In the genomic region with DNA sequence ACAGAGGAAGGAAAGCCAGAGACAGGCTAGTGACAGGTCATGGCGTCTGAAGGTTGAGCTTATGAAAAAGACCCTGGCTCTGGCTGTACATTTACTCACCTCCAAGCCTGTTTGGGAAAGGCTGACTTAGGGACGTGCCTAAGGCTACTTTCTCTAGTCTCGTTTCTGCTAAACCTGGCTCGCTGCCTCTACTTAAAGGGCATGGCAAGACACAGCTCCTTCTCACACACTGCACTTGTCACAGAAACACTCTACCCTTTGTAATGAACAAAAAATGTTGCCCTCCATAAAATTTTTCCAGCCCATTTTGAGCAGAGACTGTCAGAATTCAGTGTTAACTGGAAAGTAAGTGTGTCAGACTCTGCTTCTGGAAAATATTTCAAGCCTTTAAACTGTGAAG, we compare ENCODE assay signal across 28 mouse cellular contexts.
DNase-seq lines count a peak whose midpoint lies in the region; ATAC-seq lines count a peak whose summit lies in the region.
"Had no signal": no experiment of that assay in that cellular context is flagged by ENCODE, and none has a peak within 500 bp of the region (broad histone marks: within the 10 kb centered on the region; RNA-seq: fewer than 3 reads in every experiment).

No protein-coding gene starts in this region.

- peak; percentile 12 for DNase-seq in gastrocnemius, adult 18-20 months (ENCODE audit: low spot score)
- DNase-seq in gastrocnemius, postnatal 4 days (ENCODE audit: low spot score in 2 of 2) = no peak
- DNase-seq in limb, embryonic 10.5 days (ENCODE audit: low spot score) = no peak
- DNase-seq in cerebellum, postnatal 36 days = no peak
- no peak for DNase-seq in layer of hippocampus, adult 9-11 months
- DNase-seq: adrenal gland, postnatal 36 days; cerebellum, adult 11-12 months; cerebellum, postnatal 14 days; embryo, embryonic 11 days; heart, postnatal 4 days; kidney, postnatal 36 days; left cerebral cortex, postnatal 4 days; lung, postnatal 10 days; right cerebral cortex, adult 18-20 months; thymus, postnatal 36 days had no signal

- peak overlapping the region; percentile 34; the same call in 1 of the 2 replicates for H3K27ac ChIP-seq in neural tube, embryonic 13.5 days (replicated peaks)
- no peak overlapping the region for H3K27ac ChIP-seq in neural tube, embryonic 15.5 days (replicated peaks)
- H3K27ac ChIP-seq in limb, embryonic 10.5 days = peak overlapping the region; percentile 32; the same call in 1 of the 2 replicates
- H3K27ac ChIP-seq: forebrain, embryonic 13.5 days; hindbrain, embryonic 15.5 days; liver, embryonic 14.5 days; midbrain, embryonic 10.5 days; stomach, embryonic 15.5 days had no signal

- H3K9me3 ChIP-seq in neural tube, embryonic 13.5 days = no peaks in the 10 kb centered on the region
- no peaks in the 10 kb centered on the region for H3K9me3 ChIP-seq in neural tube, embryonic 15.5 days (replicated peaks)
- no peaks in the 10 kb centered on the region for H3K9me3 ChIP-seq in limb, embryonic 10.5 days (replicated peaks)
- H3K9me3 ChIP-seq: forebrain, embryonic 13.5 days; heart, embryonic 15.5 days; hindbrain, embryonic 15.5 days; midbrain, embryonic 10.5 days; stomach, embryonic 15.5 days had no signal

- WGBS in neural tube, embryonic 13.5 days = 59% methylated on average over 4 of the region's 4 CpGs
- 65% methylated on average over 4 of the region's 4 CpGs for WGBS in neural tube, embryonic 15.5 days
- 83% methylated on average over 4 of the region's 4 CpGs for WGBS in limb, embryonic 10.5 days

- H3K4me3 ChIP-seq in neural tube, embryonic 13.5 days = no peak overlapping the region
- no peak overlapping the region for H3K4me3 ChIP-seq in neural tube, embryonic 15.5 days (replicated peaks)
- no peak overlapping the region for H3K4me3 ChIP-seq in limb, embryonic 10.5 days
- H3K4me3 ChIP-seq: erythroblast, embryonic 14.5 days; forebrain, embryonic 13.5 days; heart, embryonic 15.5 days; hindbrain, embryonic 15.5 days; midbrain, embryonic 10.5 days; myocyte; stomach, embryonic 15.5 days had no signal

- no peak for ATAC-seq in neural tube, embryonic 13.5 days (ENCODE audit: low read depth)
- no peak for ATAC-seq in neural tube, embryonic 15.5 days (ENCODE audit: low FRiP score)
- no peak for ATAC-seq in CD4-positive, CD25-positive, alpha-beta regulatory T cell, adult 4 months
- ATAC-seq: forebrain, embryonic 13.5 days; midbrain, embryonic 16.5 days; Patski had no signal

- H3K4me1 ChIP-seq in neural tube, embryonic 13.5 days (replicated peaks) = peaks cover 15% of the 10 kb centered on the region
- no peaks in the 10 kb centered on the region for H3K4me1 ChIP-seq in neural tube, embryonic 15.5 days
- 0 out of 2 replicates have a peak, but pooled peaks cover 3% of the 10 kb centered on the region for H3K4me1 ChIP-seq in limb, embryonic 10.5 days
- H3K4me1 ChIP-seq: forebrain, embryonic 13.5 days; heart, embryonic 15.5 days; hindbrain, embryonic 15.5 days; midbrain, embryonic 10.5 days; stomach, embryonic 15.5 days had no signal

- H3K36me3 ChIP-seq in neural tube, embryonic 13.5 days = peaks cover 83% of the 10 kb centered on the region
- peaks cover 83% of the 10 kb centered on the region for H3K36me3 ChIP-seq in neural tube, embryonic 15.5 days
- H3K36me3 ChIP-seq in limb, embryonic 10.5 days = peaks cover 63% of the 10 kb centered on the region

- H3K27me3 ChIP-seq in neural tube, embryonic 13.5 days = no peaks in the 10 kb centered on the region
- no peaks in the 10 kb centered on the region for H3K27me3 ChIP-seq in neural tube, embryonic 15.5 days (replicated peaks)
- no peaks in the 10 kb centered on the region for H3K27me3 ChIP-seq in limb, embryonic 10.5 days (ENCODE audit: low read depth, poor library complexity, severe bottlenecking)
- H3K27me3 ChIP-seq: forebrain, embryonic 13.5 days; heart, embryonic 15.5 days; hindbrain, embryonic 15.5 days; Patski; stomach, embryonic 15.5 days had no signal

- no peak overlapping the region for H3K9ac ChIP-seq in neural tube, embryonic 13.5 days
- H3K9ac ChIP-seq in neural tube, embryonic 15.5 days (replicated peaks) = no peak overlapping the region
- H3K9ac ChIP-seq: forebrain, embryonic 13.5 days; heart, embryonic 15.5 days; hindbrain, embryonic 15.5 days; liver, embryonic 14.5 days; stomach, embryonic 15.5 days had no signal

- no peak overlapping the region for H3K4me2 ChIP-seq in neural tube, embryonic 13.5 days
- H3K4me2 ChIP-seq in neural tube, embryonic 15.5 days = no peak overlapping the region
- H3K4me2 ChIP-seq: forebrain, embryonic 13.5 days; heart, embryonic 15.5 days; hindbrain, embryonic 15.5 days; stomach, embryonic 15.5 days had no signal
